Mouse (Mus musculus) gastrocnemius, postnatal 4 days (tissue): ENCODE measurements at regions not wholly inside any gene's neighbourhood (a gene's known extent, or its start where the extent isn't known, plus 50 kb on each side); places are given as distances from the start of the nearest gene placed in this dataset.

Experiments used
- DNase-seq, 2 experiments: peaks; one replicate each; pipeline ENCODE4 v3.0.0; 2021 to 2022; ENCODE audit warnings: low spot score in 2 of 2, mixed read lengths in 2 of 2

- no peak for DNase-seq
These were observed 630.9 kb upstream of the Lcorl start for GRCm38 (mm10) chr5:46488140-46488942.

GRCm38 (mm10) chr5:46486740-46487326, 629.4 kb upstream of the Lcorl start:
- no peak for DNase-seq

- DNase-seq: no peak
These were observed 598.9 kb upstream of the Lcorl start for GRCm38 (mm10) chr5:46456356-46456755.

DNA sequence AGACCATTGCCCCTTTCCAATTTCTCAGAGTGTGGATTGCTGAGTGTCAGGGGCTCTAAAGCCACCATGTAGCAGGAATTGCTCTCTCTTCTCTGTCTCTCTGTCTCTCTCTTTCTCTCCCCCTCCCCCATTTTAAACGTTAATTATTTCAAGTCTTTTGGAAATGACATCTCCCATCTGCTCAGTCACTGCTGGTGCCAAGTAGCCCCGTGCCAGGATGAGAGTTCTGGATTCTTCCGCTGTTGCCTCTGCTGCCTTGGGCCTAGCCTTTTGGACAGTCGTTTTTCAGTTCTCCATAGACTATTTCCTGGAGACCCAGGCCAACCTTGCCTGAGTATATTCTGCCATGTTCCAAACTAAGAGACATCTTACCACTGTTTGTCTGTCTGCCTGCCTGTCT, 590.9 kb upstream of the Lcorl start:
- DNase-seq: no peak

- DNase-seq: no peak
These were observed 588.4 kb upstream of the Lcorl start for GRCm38 (mm10) chr5:46445844-46446243.

- DNase-seq: no peak
These were observed 587.7 kb upstream of the Lcorl start for GRCm38 (mm10) chr5:46445122-46445521.

GRCm38 (mm10) chr5:46443805-46444340, 586.5 kb upstream of the Lcorl start:
- no peak for DNase-seq

GRCm38 (mm10) chr5:46442600-46443248, 585.3 kb upstream of the Lcorl start:
- no peak for DNase-seq

DNA sequence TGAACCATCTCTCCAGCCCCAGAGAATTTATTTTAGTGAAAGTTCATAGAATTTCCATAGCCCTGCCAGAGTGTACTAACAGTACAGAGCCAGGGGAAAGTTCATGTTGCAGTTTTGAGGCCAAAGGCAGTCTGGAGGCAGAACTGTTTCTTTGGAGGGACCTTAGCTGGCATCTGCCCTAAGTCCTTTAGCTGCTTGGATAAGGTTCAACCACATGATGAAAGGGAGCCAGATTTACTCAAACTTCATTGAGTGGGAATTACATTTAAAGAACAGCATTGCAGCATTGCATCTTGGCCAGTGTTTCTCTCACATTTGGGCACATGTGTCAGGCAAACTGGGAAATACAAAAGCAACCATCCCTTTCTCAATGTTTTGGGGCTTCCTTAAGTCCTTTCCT, 584.3 kb upstream of the Lcorl start:
- no peak for DNase-seq

GRCm38 (mm10) chr5:46431644-46432367, 574.4 kb upstream of the Lcorl start:
- no peak for DNase-seq

GRCm38 (mm10) chr5:46422738-46423137, 565.3 kb upstream of the Lcorl start:
- DNase-seq: no peak

- DNase-seq: no peak
These were observed 549.6 kb upstream of the Lcorl start for GRCm38 (mm10) chr5:46406969-46407368.

- no peak for DNase-seq
These were observed 549.0 kb upstream of the Lcorl start for GRCm38 (mm10) chr5:46406404-46406803.

DNA sequence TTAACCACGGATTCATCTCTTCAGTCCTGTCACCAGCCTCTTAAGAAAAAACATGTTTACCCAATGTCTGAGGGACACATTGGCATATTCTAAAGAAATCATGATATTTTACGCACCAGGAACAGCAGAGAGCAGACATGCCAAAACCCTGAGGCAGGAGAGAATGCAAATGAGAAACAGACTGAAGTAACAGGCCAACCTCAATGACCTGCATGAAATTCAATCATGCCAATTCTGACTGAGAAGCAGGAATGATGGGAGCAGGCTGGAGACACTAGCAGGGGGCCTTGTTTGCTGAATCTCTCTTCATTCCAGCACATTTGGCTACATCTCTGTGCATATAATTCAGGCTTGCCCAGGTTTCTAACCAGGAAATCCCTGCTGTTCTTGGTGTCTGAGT, 529.2 kb upstream of the Lcorl start:
- DNase-seq: no peak

DNA sequence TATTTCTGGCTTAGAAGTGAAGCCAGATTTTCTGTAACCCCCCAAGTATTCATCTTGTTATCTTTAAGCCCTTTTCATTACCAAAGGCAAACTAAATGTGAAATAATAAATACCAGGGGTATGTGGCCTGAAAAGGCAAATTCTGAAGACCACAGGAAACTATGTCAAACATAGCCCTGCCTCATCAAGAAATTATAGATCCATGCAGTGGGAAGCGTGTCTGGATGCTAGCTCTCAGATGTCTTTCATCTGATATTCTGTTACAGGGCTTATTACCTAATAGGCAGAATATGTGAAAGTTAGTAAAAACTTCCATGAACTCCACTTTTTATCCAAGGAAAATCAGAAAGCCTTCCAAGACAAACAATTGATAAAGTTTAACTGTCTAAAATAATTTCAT, 509.9 kb upstream of the Lcorl start:
- DNase-seq: no peak

DNA sequence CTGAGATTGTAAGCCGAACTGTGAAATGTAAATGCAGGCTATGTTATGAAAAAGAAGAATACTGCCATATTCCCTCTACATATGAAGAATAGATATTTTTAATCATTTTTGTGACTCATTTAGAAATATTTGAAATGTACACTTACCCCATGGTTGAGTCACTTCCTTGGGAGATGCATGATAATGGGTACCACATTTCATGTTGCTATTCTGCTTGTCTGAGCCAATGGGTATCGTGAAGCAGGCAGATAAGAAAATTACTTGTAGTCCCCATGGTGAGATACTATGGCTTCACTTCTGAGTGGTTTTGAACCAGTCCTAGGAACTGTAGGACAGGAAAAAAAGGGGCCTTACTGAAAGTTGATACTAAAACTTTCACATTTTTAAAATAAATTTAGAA, 506.2 kb upstream of the Lcorl start:
- no peak for DNase-seq

GRCm38 (mm10) chr5:46361637-46362036, 504.2 kb upstream of the Lcorl start:
- DNase-seq: no peak

GRCm38 (mm10) chr5:46348448-46348847, 491.0 kb upstream of the Lcorl start:
- no peak for DNase-seq

GRCm38 (mm10) chr5:46347368-46348083, 490.1 kb upstream of the Lcorl start:
- peak; percentile 50 to 65 for DNase-seq

DNA sequence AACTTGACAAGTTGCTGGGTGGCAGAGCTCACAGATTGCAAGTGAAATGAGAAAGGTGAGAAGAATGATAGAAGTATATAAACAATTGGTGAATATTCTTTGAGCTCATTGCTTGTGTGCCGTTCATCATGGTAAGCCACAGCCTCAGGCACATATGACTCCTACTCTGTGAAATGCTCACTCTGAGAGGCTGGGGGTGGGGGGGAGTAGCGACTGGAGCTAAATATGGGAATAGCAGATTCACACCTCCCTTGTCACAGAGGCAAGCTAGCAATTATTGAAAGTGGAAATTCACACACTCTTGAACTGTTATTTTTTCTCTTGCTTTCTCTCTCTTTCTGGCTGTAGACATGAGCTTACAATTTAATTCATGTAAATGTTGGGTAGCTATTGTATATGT, 481.0 kb upstream of the Lcorl start:
- no peak for DNase-seq

DNA sequence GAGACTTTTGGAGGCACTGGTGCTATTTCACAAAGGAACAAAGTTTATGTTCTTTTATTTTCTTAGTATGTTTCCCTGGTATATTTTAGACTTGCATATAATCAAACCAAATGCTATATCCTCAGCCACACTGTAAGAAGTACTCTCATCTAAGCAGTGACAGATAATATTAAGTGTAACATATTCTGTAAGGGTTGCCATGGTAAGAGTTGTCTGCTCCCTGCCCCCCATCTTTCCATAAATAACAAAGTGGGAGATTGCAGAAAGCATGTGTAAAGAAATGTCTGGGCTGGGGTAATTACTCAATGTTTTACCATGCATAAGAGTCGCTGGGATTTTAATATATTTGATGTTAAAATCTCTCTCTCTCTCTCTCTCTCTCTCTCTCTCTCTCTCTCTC, 473.5 kb upstream of the Lcorl start:
- no peak for DNase-seq
